Mouse (Mus musculus) thymus, adult 2 months (tissue): ENCODE measurements around the gene Itprip.

Experiments
- CTCF ChIP-seq: fragments of 200-500 bp; IDR thresholded peaks from 2 replicates; pipeline ENCODE4 v1.5.1; 2012; ENCODE audit warnings: mild to moderate bottlenecking, control low read depth, low read length, moderate library complexity, borderline replicate concordance; ENCODE audit not compliant: control insufficient read depth, poor library complexity, insufficient read depth; ENCODE audit errors: extremely low read depth
- POLR2A ChIP-seq: fragments of 200-500 bp; IDR thresholded peaks from 2 replicates; pipeline ENCODE4 v1.6.1; 2012; ENCODE audit warnings: mild to moderate bottlenecking, low read length, control low read depth, moderate library complexity; ENCODE audit not compliant: control insufficient read depth, poor library complexity, insufficient read depth; ENCODE audit errors: extremely low read depth

DNA sequence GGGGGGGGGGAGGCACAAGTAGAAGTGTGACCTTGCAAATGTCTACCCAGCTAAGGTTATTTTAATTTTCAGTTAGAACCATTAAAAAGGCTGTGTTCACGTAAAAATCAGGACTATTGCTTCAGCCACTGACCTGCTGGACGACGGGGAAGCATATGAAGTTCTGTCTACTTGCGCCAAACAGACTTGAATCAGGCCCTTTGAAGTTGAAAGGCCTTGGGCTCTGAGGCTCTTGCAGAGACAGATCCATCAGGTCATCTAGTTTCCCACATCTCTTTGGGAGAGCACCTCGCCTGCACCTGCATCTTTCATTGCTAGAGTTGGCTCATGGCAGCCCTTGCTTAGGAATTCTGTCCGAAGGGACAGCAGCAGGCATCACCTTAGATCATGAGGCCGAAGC is 5.8 kb downstream of the Itprip start:
- TF ChIP-seq CTCF (no peak), POLR2A (no peak)
